Mouse (Mus musculus) layer of hippocampus, adult 9-11 months (tissue): ENCODE measurements around the gene Vmn1r19.
"Not testable (repeated sequence)": the region's sequence is repeated elsewhere in the genome, so short reads cannot be mapped to it uniquely, and the experiment has no call there.

Experiments
- DNase-seq: peaks from one replicate; pipeline ENCODE4 v3.0.0; 2022

Gene Vmn1r19

DNA sequence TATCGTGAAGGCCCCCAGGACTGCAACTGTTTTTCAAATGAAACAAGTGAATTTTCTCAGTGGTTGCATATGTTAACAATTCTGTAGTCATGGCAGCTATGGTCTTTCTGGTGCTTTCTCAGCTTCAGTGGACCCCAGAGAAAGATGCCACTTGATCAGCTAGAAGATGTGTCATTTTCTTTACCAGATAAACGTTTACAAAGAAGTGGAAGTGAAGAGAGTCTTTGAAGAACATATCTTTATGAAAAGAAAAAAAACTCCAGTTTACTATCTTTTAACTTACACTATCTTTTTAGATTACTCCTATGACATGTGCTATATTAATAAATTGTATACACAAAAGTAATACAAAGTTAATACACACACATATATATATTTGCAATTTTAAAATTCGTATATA lies at the start of gene Vmn1r19:
TSS of gene Vmn1r19 (plus strand) at position 301 of the 400 bp plus-strand sequence.
- DNase-seq = not testable (repeated sequence)

DNA sequence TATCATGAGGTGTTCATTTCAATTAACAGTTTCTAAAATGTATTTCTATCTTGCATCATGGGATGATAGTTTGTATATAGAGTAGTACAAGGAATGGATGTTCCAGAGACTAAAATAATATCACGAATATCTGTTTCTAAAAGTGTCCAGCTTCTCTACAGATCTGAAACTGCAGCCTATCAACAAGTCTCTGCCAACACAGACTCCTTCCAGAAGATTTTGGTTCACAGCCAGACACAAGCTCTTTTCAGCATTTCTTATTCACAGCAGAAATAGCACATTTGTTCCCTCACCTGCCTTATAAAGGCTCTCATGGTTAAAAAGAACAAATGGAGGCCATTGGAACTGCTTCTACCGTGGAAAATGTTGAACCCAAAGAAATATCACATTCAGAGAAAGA lies 46.7 kb upstream of the Vmn1r19 start:
- no peak for DNase-seq

DNA sequence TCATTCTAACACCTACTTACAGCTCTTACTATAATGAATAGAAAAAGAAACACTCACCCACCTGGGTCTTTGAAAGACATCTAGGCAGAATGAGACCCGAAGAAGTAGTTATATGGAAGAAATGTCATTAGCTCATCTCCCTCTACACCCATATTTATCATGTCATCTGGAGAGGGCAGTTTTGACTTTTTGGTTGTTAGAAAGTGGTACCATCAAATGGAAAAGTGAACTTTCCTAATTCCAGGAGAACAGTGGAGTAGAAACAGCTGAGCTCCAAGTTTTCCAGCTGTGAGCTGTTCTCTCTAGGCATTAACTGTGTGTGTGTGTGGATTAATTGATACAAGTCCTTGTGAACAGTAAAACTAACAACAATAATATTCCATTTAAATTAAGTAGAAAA lies 40.0 kb upstream of the Vmn1r19 start, which contains the start of gene Vmn1r17:
TSS of gene Vmn1r17 (minus strand) at position 101 of the 400 bp plus-strand sequence.
- DNase-seq = no peak

DNA sequence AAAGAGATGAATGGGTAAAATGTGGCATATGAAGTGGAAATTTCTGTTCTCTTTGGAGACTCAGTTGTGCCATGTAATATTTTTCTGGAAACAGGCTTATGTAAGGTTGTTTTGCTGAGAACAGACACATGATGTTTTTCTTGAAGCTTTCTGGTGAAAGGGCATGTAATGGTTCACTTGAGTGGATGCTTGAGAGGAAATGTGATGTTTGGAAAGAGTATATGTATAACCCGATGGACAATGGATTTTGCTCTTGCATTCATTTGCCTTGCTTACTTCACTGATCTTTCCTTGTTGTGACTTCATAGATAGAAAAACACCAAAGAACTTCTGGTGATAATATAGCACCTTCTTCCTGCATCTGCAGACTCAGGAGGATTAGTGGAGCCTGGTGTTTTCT lies 37.7 kb upstream of the Vmn1r19 start:
- not testable (repeated sequence) for DNase-seq

- no peak for DNase-seq
Measured at GRCm38 (mm10) chr6:57367496-57367895, 36.1 kb upstream of the Vmn1r19 start.

- DNase-seq = no peak
Measured at GRCm38 (mm10) chr6:57395683-57396082, 7.9 kb upstream of the Vmn1r19 start, which contains the start of gene Vmn1r18. TSS of gene Vmn1r18 (minus strand) at chr6:57395783.

GRCm38 (mm10) chr6:57428630-57429029 lies 25.1 kb downstream of the Vmn1r19 start, which contains the start of gene Vmn1r20:
TSS of gene Vmn1r20 (plus strand) at chr6:57428930.
- no peak for DNase-seq

GRCm38 (mm10) chr6:57431196-57431595 lies 27.6 kb downstream of the Vmn1r19 start:
- DNase-seq = no peak
